Mouse (Mus musculus): ENCODE results near the gene G6pc3. TPM values are rescaled to one million over a fixed set of nuclear protein-coding genes. Genes with fewer than 3 reads are reported as not detected.

Gene G6pc3
- polyA plus RNA-seq, 1 experiment from 2014 or later, result 24.6 TPM

DNA sequence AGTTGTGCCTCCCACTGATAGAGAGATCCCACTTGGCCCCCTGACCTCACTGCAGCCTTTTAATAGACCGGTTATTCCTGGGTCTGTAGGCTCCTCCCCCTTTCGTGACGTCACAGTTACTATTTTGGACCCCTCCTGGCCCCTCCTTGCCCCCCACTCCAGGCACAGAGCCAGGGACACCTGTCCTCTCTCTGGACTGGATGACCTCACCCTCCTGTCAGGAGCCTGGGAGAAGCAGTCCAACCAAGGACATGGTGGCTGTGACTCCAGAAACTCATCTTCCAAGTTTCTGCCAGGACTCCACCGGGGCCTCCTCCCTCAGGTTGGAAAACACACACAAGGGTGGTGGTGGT lies 30.6 kb downstream of the G6pc3 start:
- Histone ChIP-seq H3K27ac (ENCODE audit: low read depth, low read length) (no peak overlapping the region), H3K9ac (ENCODE audit: low read length) (no peak overlapping the region)

DNA sequence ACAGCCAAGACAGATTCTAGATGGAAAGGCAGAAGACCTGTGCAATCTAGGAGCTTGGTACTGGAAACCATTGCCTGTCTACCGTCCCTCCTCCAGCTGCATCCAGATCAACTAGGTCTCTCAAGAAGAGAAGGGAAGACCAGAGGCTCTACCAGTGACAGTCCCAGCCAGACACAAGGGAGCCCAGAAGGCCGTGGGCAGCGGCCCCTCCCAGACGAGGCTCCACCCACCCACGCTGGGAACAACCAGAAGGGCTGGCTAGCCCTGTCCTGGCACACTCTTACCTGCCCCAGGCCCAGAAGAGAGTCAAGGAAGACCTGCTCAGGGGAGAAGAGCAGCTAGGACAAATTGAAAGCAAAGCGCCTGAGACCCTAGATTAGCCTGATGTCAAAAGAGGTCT lies 31.0 kb downstream of the G6pc3 start:
- H3K4me1 ChIP-seq (ENCODE audit: control insufficient read depth, insufficient read depth, low read length), result peaks cover 43% of the 10 kb centered on the region
- no peaks in the 10 kb centered on the region for H3K9me3 ChIP-seq (replicated peaks; ENCODE audit: control insufficient read depth, low read length)
- WGBS, result 60% methylated on average over 6 of the region's 6 CpGs
- H3K27me3 ChIP-seq (replicated peaks; ENCODE audit: control insufficient read depth, insufficient read depth, low read length), result no peaks in the 10 kb centered on the region
- H3K27ac ChIP-seq (ENCODE audit: low read depth, low read length), result no peak overlapping the region
- H3K36me3 ChIP-seq (ENCODE audit: control insufficient read depth, insufficient read depth, low read length), result peaks cover 43% of the 10 kb centered on the region
- no peak overlapping the region for H3K4me2 ChIP-seq (ENCODE audit: low read length)
- DNase-seq (ENCODE audit: low spot score), result no peak
- no peak overlapping the region for H3K4me3 ChIP-seq (ENCODE audit: low read depth, low read length)
- H3K9ac ChIP-seq (ENCODE audit: low read length), result no peak overlapping the region
- no peak for ATAC-seq

More for the DNA sequence above, 30.6 kb downstream of the G6pc3 start:
- peaks cover 43% of the 10 kb centered on the region for H3K36me3 ChIP-seq (ENCODE audit: control insufficient read depth, insufficient read depth, low read length)
- no peak overlapping the region for H3K4me2 ChIP-seq (ENCODE audit: low read length)
- peaks cover 41% of the 10 kb centered on the region for H3K4me1 ChIP-seq (ENCODE audit: control insufficient read depth, insufficient read depth, low read length)
- ATAC-seq (no peak), DNase-seq (ENCODE audit: low spot score) (no peak)
- no peak overlapping the region for H3K4me3 ChIP-seq (ENCODE audit: low read depth, low read length)
- WGBS, result 78% methylated on average over 4 of the region's 4 CpGs
- no peaks in the 10 kb centered on the region for H3K27me3 ChIP-seq (replicated peaks; ENCODE audit: control insufficient read depth, insufficient read depth, low read length)
- no peaks in the 10 kb centered on the region for H3K9me3 ChIP-seq (replicated peaks; ENCODE audit: control insufficient read depth, low read length)

GRCm38 (mm10) chr11:102221243-102221953 lies 32.0 kb downstream of the G6pc3 start:
- 86% methylated on average over 8 of the region's 8 CpGs for WGBS
- Histone ChIP-seq H3K4me3 (ENCODE audit: low read depth, low read length) (no peak overlapping the region), H3K27ac (ENCODE audit: low read depth, low read length) (no peak overlapping the region), H3K27me3 (replicated peaks; ENCODE audit: control insufficient read depth, insufficient read depth, low read length) (no peaks in the 10 kb centered on the region), H3K36me3 (ENCODE audit: control insufficient read depth, insufficient read depth, low read length) (peaks cover 43% of the 10 kb centered on the region), H3K9ac (ENCODE audit: low read length) (no peak overlapping the region), H3K4me2 (ENCODE audit: low read length) (no peak overlapping the region), H3K9me3 (replicated peaks; ENCODE audit: control insufficient read depth, low read length) (no peaks in the 10 kb centered on the region), H3K4me1 (ENCODE audit: control insufficient read depth, insufficient read depth, low read length) (peaks cover 52% of the 10 kb centered on the region)
- DNase-seq (ENCODE audit: low spot score) (no peak), ATAC-seq (no peak)

GRCm38 (mm10) chr11:102221954-102222351 lies 32.5 kb downstream of the G6pc3 start:
- Histone ChIP-seq H3K27me3 (replicated peaks; ENCODE audit: control insufficient read depth, insufficient read depth, low read length) (no peaks in the 10 kb centered on the region), H3K9me3 (replicated peaks; ENCODE audit: control insufficient read depth, low read length) (no peaks in the 10 kb centered on the region), H3K36me3 (ENCODE audit: control insufficient read depth, insufficient read depth, low read length) (peaks cover 43% of the 10 kb centered on the region), H3K9ac (ENCODE audit: low read length) (no peak overlapping the region), H3K4me3 (ENCODE audit: low read depth, low read length) (no peak overlapping the region), H3K4me1 (ENCODE audit: control insufficient read depth, insufficient read depth, low read length) (peaks cover 53% of the 10 kb centered on the region), H3K4me2 (ENCODE audit: low read length) (no peak overlapping the region), H3K27ac (ENCODE audit: low read depth, low read length) (no peak overlapping the region)
- ATAC-seq, result no peak
- no peak for DNase-seq (ENCODE audit: low spot score)
- WGBS, result 85% methylated on average over 8 of the region's 8 CpGs

DNA sequence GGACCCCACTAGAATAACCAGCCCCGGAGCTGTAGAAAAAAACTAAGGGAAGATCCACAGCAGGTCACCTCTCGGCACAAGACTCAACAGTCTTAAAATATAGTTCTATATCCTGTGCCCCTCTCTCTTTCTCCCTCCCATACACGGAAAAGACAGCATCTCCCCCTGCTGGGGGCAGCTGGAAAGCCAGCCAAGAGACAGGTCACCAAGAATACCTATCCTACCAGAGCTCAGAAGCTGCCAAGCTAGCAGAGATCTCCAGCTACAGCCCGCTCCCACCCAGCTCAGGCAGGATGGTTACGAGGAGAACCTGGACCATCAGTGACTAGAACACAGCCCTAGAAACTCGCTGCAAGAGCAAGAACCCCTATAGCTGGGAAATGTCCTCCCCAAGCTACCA lies 33.7 kb downstream of the G6pc3 start:
- no peaks in the 10 kb centered on the region for H3K9me3 ChIP-seq (replicated peaks; ENCODE audit: control insufficient read depth, low read length)
- H3K4me2 ChIP-seq (ENCODE audit: low read length), result no peak overlapping the region
- DNase-seq (ENCODE audit: low spot score) (peak; percentile 52), ATAC-seq (no peak)
- H3K9ac ChIP-seq (ENCODE audit: low read length), result no peak overlapping the region; the same call in 1 of the 2 replicates
- no peak overlapping the region for H3K27ac ChIP-seq (ENCODE audit: low read depth, low read length)
- H3K27me3 ChIP-seq (replicated peaks; ENCODE audit: control insufficient read depth, insufficient read depth, low read length), result no peaks in the 10 kb centered on the region
- no peak overlapping the region for H3K4me3 ChIP-seq (ENCODE audit: low read depth, low read length)
- H3K4me1 ChIP-seq (ENCODE audit: control insufficient read depth, insufficient read depth, low read length), result peaks cover 53% of the 10 kb centered on the region
- 48% methylated on average over 6 of the region's 6 CpGs for WGBS
- H3K36me3 ChIP-seq (ENCODE audit: control insufficient read depth, insufficient read depth, low read length), result peaks cover 37% of the 10 kb centered on the region

- WGBS, result 11% methylated on average over 21 of the region's 22 CpGs
- Histone ChIP-seq H3K4me1 (ENCODE audit: control insufficient read depth, insufficient read depth, low read length) (peaks cover 46% of the 10 kb centered on the region), H3K4me3 (ENCODE audit: low read depth, low read length) (no peak overlapping the region), H3K27ac (ENCODE audit: low read depth, low read length) (no peak overlapping the region), H3K9me3 (replicated peaks; ENCODE audit: control insufficient read depth, low read length) (no peaks in the 10 kb centered on the region), H3K9ac (ENCODE audit: low read length) (peak overlapping the region; percentile 43; the same call in 1 of the 2 replicates), H3K4me2 (ENCODE audit: low read length) (peak overlapping the region; percentile 42), H3K36me3 (ENCODE audit: control insufficient read depth, insufficient read depth, low read length) (peaks cover 36% of the 10 kb centered on the region), H3K27me3 (replicated peaks; ENCODE audit: control insufficient read depth, insufficient read depth, low read length) (no peaks in the 10 kb centered on the region)
- ATAC-seq (no peak), DNase-seq (ENCODE audit: low spot score) (no peak)
Observed at GRCm38 (mm10) chr11:102224686-102225085, 35.3 kb downstream of the G6pc3 start.

DNA sequence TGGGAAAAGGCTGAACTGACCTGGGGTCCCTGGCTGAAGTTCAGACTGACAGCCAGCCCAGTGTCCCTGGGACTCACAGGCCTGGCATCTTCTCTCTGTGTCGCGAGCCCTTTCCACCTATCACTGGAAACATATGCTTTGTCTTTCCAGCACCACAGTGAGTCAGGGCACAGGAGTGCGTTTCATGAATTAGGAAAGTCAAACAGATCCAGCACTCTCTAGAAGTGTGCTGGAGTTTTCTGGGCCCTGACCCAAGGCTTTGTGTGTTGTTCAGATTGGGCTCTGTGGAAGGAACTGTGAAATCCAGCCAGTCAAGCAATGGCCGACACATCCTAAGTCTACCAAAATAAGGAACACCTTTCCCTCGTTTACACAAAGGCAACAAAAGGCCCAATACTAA lies 35.8 kb downstream of the G6pc3 start:
- ATAC-seq, result no peak
- H3K4me1 ChIP-seq (ENCODE audit: control insufficient read depth, insufficient read depth, low read length), result peaks cover 40% of the 10 kb centered on the region
- no peaks in the 10 kb centered on the region for H3K9me3 ChIP-seq (replicated peaks; ENCODE audit: control insufficient read depth, low read length)
- 0 out of 2 replicates have a peak overlapping the region, but pooled peaks have one; percentile 43 for H3K9ac ChIP-seq (ENCODE audit: low read length)
- no peaks in the 10 kb centered on the region for H3K27me3 ChIP-seq (replicated peaks; ENCODE audit: control insufficient read depth, insufficient read depth, low read length)
- H3K36me3 ChIP-seq (ENCODE audit: control insufficient read depth, insufficient read depth, low read length), result peaks cover 36% of the 10 kb centered on the region
- peak overlapping the region; percentile 42 for H3K4me2 ChIP-seq (ENCODE audit: low read length)
- no peak overlapping the region for H3K4me3 ChIP-seq (ENCODE audit: low read depth, low read length)
- H3K27ac ChIP-seq (ENCODE audit: low read depth, low read length), result no peak overlapping the region
- DNase-seq (ENCODE audit: low spot score), result no peak
- 65% methylated on average over 5 of the region's 5 CpGs for WGBS

DNA sequence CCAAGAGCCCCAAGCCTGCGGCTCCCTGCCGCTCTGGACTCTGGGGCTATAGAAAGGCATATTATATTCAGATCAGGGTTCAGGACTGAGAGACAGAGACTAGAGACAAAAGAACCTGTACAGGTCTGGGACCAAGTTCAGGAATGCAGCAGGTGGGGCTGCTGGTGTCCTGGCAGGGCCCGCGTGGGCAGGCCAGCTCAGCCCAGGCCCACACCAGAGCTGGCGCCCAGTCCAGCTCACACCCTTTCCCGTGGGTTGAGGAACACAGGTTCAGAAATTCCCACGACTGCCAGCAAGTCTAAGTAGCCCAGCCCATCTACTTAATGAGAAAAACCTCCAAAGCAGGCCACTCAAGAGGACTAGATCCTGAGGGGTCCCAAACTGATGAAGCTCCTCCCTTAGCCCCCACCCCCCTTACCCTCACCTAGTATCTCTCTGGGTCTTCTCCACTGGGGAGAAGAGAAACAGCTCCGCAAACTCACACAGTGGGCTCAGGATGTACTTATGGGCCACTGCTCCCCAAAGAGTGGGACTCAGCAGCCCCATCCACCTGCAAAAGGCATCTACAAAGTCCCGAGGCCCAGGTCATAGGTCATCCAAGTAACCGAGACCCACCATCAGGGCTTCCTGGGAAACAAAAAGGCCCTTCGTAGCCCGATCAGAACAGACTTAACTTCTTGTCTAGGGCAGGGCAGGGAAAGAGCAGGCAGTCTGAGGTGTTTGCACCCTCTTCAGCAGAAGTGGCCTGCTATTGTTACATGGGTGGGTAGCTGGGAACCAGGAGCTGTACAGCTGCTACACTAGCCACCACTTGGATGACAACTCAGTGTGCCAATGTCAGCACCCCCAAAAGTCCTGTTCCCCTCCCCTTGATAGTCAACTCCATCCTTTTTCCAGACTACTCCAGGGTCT lies 36.9 kb downstream of the G6pc3 start:
- ATAC-seq (no peak), DNase-seq (ENCODE audit: low spot score) (no peak)
- no peak overlapping the region; the same call in 1 of the 2 replicates for H3K27ac ChIP-seq (ENCODE audit: low read depth, low read length)
- peak overlapping the region; percentile 82 for H3K4me2 ChIP-seq (ENCODE audit: low read length)
- H3K9me3 ChIP-seq (replicated peaks; ENCODE audit: control insufficient read depth, low read length), result no peaks in the 10 kb centered on the region
- peaks cover 29% of the 10 kb centered on the region for H3K36me3 ChIP-seq (ENCODE audit: control insufficient read depth, insufficient read depth, low read length)
- WGBS, result 63% methylated on average over 12 of the region's 12 CpGs
- H3K9ac ChIP-seq (ENCODE audit: low read length), result 0 out of 2 replicates have a peak overlapping the region, but pooled peaks have one; percentile 87
- peaks cover 40% of the 10 kb centered on the region for H3K4me1 ChIP-seq (ENCODE audit: control insufficient read depth, insufficient read depth, low read length)
- no peaks in the 10 kb centered on the region for H3K27me3 ChIP-seq (replicated peaks; ENCODE audit: control insufficient read depth, insufficient read depth, low read length)
- H3K4me3 ChIP-seq (ENCODE audit: low read depth, low read length), result no peak overlapping the region

All from forebrain, embryonic 14.5 days (tissue).